Mouse (Mus musculus): ENCODE measurements at regions not wholly inside any gene's neighbourhood (a gene's known extent, or its start where the extent isn't known, plus 50 kb on each side); places are given as distances from the start of the nearest gene placed in this dataset.

DNA sequence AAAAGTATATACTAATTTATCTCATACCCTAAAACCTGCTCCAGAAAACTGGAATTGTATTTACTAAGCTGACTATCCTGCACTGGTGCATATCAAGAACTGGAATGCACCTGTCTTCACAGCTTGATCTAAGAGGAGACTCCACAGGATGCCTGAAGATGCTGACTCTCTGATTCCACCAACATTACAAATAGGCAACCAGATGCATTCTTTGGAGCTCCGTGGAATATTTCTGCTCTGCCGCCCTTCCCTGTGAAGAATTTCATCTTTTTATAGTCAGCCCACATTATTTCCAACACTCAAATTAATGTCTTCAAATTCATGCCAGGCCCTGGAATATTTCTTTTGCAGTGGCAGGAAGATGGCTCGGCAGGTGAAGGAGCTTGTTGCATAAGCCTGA is 148.7 kb upstream of the Pou3f3 start:
- H3K9ac ChIP-seq (ENCODE audit: low read length) = no peak overlapping the region
- ATAC-seq (replicated peaks; ENCODE audit: low FRiP score) (no peak), DNase-seq (ENCODE audit: low spot score) (no peak)
- H3K9me3 ChIP-seq (ENCODE audit: control insufficient read depth, low read length) = no peaks in the 10 kb centered on the region
- H3K4me2 ChIP-seq (ENCODE audit: low read depth, low read length, severe bottlenecking) = no peak overlapping the region
- H3K4me1 ChIP-seq (replicated peaks; ENCODE audit: control insufficient read depth, insufficient read depth, low read length) = peaks cover 11% of the 10 kb centered on the region
- 95% methylated on average over 3 of the region's 3 CpGs for WGBS
- no peaks in the 10 kb centered on the region for H3K27me3 ChIP-seq (ENCODE audit: control insufficient read depth, insufficient read depth, low read length)
- H3K4me3 ChIP-seq (ENCODE audit: low read depth, low read length) = no peak overlapping the region
- no peaks in the 10 kb centered on the region for H3K36me3 ChIP-seq (ENCODE audit: control insufficient read depth, insufficient read depth, low read length)
- no peak overlapping the region for H3K27ac ChIP-seq (ENCODE audit: low read depth, low read length)

DNA sequence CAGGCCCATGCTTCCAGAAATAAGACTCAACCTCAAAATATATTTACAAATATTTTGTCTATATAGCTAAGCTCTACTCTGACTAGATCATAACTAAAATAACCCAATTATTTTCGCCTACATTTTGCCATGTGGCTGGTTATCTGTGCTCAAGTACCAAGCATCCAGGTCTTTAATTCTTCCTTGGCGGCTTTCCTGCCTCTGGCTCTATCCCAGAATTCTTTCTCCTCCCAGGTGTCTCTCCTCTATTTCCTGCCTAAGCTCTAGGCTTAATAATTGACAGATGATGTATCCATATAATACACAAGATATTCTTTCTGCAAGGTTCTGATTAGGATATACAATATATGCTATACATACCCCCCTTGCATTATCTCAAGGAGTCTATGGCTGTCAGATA is 138.3 kb upstream of the Pou3f3 start:
- Histone ChIP-seq H3K27me3 (ENCODE audit: control insufficient read depth, insufficient read depth, low read length) (no peaks in the 10 kb centered on the region), H3K9me3 (ENCODE audit: control insufficient read depth, low read length) (no peaks in the 10 kb centered on the region), H3K4me1 (replicated peaks; ENCODE audit: control insufficient read depth, insufficient read depth, low read length) (no peaks in the 10 kb centered on the region), H3K27ac (ENCODE audit: low read depth, low read length) (no peak overlapping the region), H3K9ac (ENCODE audit: low read length) (no peak overlapping the region), H3K36me3 (ENCODE audit: control insufficient read depth, insufficient read depth, low read length) (no peaks in the 10 kb centered on the region), H3K4me2 (ENCODE audit: low read depth, low read length, severe bottlenecking) (no peak overlapping the region), H3K4me3 (ENCODE audit: low read depth, low read length) (no peak overlapping the region)
- ATAC-seq (replicated peaks; ENCODE audit: low FRiP score) (no peak), DNase-seq (ENCODE audit: low spot score) (no peak)
- WGBS = 90% methylated on average over 2 of the region's 2 CpGs

DNA sequence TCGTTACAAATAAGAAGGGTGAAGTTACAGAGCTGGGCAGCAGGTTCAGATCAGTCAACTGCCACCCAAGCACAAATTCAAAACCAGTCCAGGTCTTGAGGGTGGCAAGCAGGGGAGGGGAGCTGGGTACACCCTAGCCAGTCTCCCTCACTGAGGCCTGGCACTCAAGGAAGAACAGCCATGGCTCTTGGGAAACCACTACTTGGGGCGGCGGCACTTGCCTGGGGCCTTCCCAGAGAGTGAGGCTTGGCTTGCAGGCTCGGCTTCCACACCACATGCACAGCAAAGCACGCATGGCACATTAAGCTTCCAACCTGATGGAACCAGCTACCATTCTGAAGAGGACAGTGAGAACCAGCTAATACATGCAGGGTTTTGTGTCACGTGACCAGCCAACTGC is 127.9 kb upstream of the Pou3f3 start:
- WGBS = 87% methylated on average over 6 of the region's 6 CpGs

GRCm38 (mm10) chr1:42585191-42585590 is 110.4 kb upstream of the Pou3f3 start:
- H3K27me3 ChIP-seq (ENCODE audit: control insufficient read depth, insufficient read depth, low read length) = no peaks in the 10 kb centered on the region
- H3K9me3 ChIP-seq (ENCODE audit: control insufficient read depth, low read length) = no peaks in the 10 kb centered on the region; the same call in 1 of the 2 replicates
- 96% methylated on average over 3 of the region's 3 CpGs for WGBS
- ATAC-seq (replicated peaks; ENCODE audit: low FRiP score) (no peak), DNase-seq (ENCODE audit: low spot score) (no peak)
- no peak overlapping the region for H3K9ac ChIP-seq (ENCODE audit: low read length)
- no peaks in the 10 kb centered on the region for H3K36me3 ChIP-seq (ENCODE audit: control insufficient read depth, insufficient read depth, low read length)
- no peak overlapping the region for H3K4me3 ChIP-seq (ENCODE audit: low read depth, low read length)
- no peak overlapping the region for H3K27ac ChIP-seq (ENCODE audit: low read depth, low read length)
- H3K4me1 ChIP-seq (replicated peaks; ENCODE audit: control insufficient read depth, insufficient read depth, low read length) = no peaks in the 10 kb centered on the region
- H3K4me2 ChIP-seq (ENCODE audit: low read depth, low read length, severe bottlenecking) = no peak overlapping the region

More for the DNA sequence above, 127.9 kb upstream of the Pou3f3 start:
- DNase-seq (ENCODE audit: low spot score) (no peak), ATAC-seq (replicated peaks; ENCODE audit: low FRiP score) (no peak)
- no peak overlapping the region for H3K9ac ChIP-seq (ENCODE audit: low read length)
- no peaks in the 10 kb centered on the region for H3K4me1 ChIP-seq (replicated peaks; ENCODE audit: control insufficient read depth, insufficient read depth, low read length)
- no peaks in the 10 kb centered on the region for H3K27me3 ChIP-seq (ENCODE audit: control insufficient read depth, insufficient read depth, low read length)
- H3K36me3 ChIP-seq (ENCODE audit: control insufficient read depth, insufficient read depth, low read length) = no peaks in the 10 kb centered on the region
- H3K27ac ChIP-seq (ENCODE audit: low read depth, low read length) = no peak overlapping the region
- no peaks in the 10 kb centered on the region for H3K9me3 ChIP-seq (ENCODE audit: control insufficient read depth, low read length)
- no peak overlapping the region for H3K4me2 ChIP-seq (ENCODE audit: low read depth, low read length, severe bottlenecking)
- H3K4me3 ChIP-seq (ENCODE audit: low read depth, low read length) = no peak overlapping the region

DNA sequence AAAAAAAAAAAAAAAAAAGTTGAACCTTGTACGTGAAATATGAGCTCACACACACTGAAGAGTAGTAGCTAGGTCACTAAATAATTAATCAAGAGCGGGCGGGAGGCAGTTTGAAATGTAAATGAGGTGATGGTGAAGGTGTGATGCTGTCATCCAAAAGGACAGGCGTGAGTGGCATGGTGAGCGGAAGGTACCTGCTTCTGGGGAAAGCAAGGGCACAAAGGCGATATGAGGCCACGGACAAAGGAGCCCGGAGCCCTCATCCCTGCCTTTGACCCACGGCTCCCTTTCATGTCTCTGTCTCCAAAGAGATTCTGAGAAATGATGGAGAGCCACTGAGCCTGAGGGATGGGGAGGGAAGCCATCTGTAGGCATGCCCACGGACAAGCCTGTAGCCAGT is 107.1 kb upstream of the Pou3f3 start:
- H3K4me3 ChIP-seq (ENCODE audit: low read depth, low read length) = no peak overlapping the region
- no peaks in the 10 kb centered on the region for H3K27me3 ChIP-seq (ENCODE audit: control insufficient read depth, insufficient read depth, low read length)

GRCm38 (mm10) chr1:42589442-42589841 is 106.1 kb upstream of the Pou3f3 start:
- Histone ChIP-seq H3K27ac (ENCODE audit: low read depth, low read length) (no peak overlapping the region), H3K4me3 (ENCODE audit: low read depth, low read length) (no peak overlapping the region), H3K4me2 (ENCODE audit: low read depth, low read length, severe bottlenecking) (no peak overlapping the region), H3K27me3 (ENCODE audit: control insufficient read depth, insufficient read depth, low read length) (no peaks in the 10 kb centered on the region), H3K36me3 (ENCODE audit: control insufficient read depth, insufficient read depth, low read length) (no peaks in the 10 kb centered on the region), H3K4me1 (replicated peaks; ENCODE audit: control insufficient read depth, insufficient read depth, low read length) (no peaks in the 10 kb centered on the region), H3K9me3 (ENCODE audit: control insufficient read depth, low read length) (no peaks in the 10 kb centered on the region), H3K9ac (ENCODE audit: low read length) (no peak overlapping the region)
- DNase-seq (ENCODE audit: low spot score) (no peak), ATAC-seq (replicated peaks; ENCODE audit: low FRiP score) (no peak)
- WGBS = 52% methylated on average over 7 of the region's 7 CpGs

More for the DNA sequence above, 107.1 kb upstream of the Pou3f3 start:
- H3K4me2 ChIP-seq (ENCODE audit: low read depth, low read length, severe bottlenecking) = no peak overlapping the region
- no peaks in the 10 kb centered on the region; the same call in 1 of the 2 replicates for H3K9me3 ChIP-seq (ENCODE audit: control insufficient read depth, low read length)
- no peak overlapping the region for H3K27ac ChIP-seq (ENCODE audit: low read depth, low read length)
- H3K36me3 ChIP-seq (ENCODE audit: control insufficient read depth, insufficient read depth, low read length) = no peaks in the 10 kb centered on the region
- H3K4me1 ChIP-seq (replicated peaks; ENCODE audit: control insufficient read depth, insufficient read depth, low read length) = no peaks in the 10 kb centered on the region
- WGBS = 48% methylated on average over 10 of the region's 10 CpGs
- ATAC-seq (replicated peaks; ENCODE audit: low FRiP score) = no peak
- no peak overlapping the region for H3K9ac ChIP-seq (ENCODE audit: low read length)
- no peak for DNase-seq (ENCODE audit: low spot score)

GRCm38 (mm10) chr1:42591855-42592254 is 103.7 kb upstream of the Pou3f3 start:
- 86% methylated on average over 1 of the region's 1 CpGs for WGBS
- ATAC-seq (replicated peaks; ENCODE audit: low FRiP score) = no peak

DNA sequence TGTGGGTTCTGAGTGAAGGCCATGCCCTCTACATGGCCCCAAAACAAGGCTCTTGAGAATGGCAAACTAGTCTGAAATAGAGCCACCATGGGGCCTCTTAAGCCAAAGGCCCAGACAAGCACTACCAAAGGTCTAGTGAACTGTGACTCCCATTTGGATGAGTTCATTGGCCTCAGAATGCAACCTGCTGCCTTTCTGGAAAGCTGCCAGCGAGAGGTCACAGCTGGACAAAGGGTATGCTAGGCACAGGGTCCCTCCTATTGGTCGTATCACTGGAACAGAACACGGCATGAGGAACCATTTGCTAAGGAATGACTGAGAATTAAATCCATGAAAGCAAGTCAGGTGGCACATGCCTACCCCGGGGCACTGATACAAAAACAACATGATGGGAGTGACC is 98.5 kb upstream of the Pou3f3 start:
- ATAC-seq (replicated peaks; ENCODE audit: low FRiP score) = no peak
- H3K4me1 ChIP-seq (replicated peaks; ENCODE audit: control insufficient read depth, insufficient read depth, low read length) = no peaks in the 10 kb centered on the region
- no peaks in the 10 kb centered on the region for H3K27me3 ChIP-seq (ENCODE audit: control insufficient read depth, insufficient read depth, low read length)
- 67% methylated on average over 4 of the region's 4 CpGs for WGBS
- H3K27ac ChIP-seq (ENCODE audit: low read depth, low read length) = no peak overlapping the region
- no peak for DNase-seq (ENCODE audit: low spot score)
- no peaks in the 10 kb centered on the region for H3K36me3 ChIP-seq (ENCODE audit: control insufficient read depth, insufficient read depth, low read length)
- no peaks in the 10 kb centered on the region for H3K9me3 ChIP-seq (ENCODE audit: control insufficient read depth, low read length)
- no peak overlapping the region for H3K4me3 ChIP-seq (ENCODE audit: low read depth, low read length)
- H3K4me2 ChIP-seq (ENCODE audit: low read depth, low read length, severe bottlenecking) = no peak overlapping the region
- H3K9ac ChIP-seq (ENCODE audit: low read length) = no peak overlapping the region

More at GRCm38 (mm10) chr1:42591855-42592254, 103.7 kb upstream of the Pou3f3 start:
- Histone ChIP-seq H3K4me3 (ENCODE audit: low read depth, low read length) (no peak overlapping the region), H3K9ac (ENCODE audit: low read length) (no peak overlapping the region), H3K27ac (ENCODE audit: low read depth, low read length) (no peak overlapping the region), H3K4me1 (replicated peaks; ENCODE audit: control insufficient read depth, insufficient read depth, low read length) (no peaks in the 10 kb centered on the region), H3K36me3 (ENCODE audit: control insufficient read depth, insufficient read depth, low read length) (no peaks in the 10 kb centered on the region), H3K9me3 (ENCODE audit: control insufficient read depth, low read length) (no peaks in the 10 kb centered on the region), H3K27me3 (ENCODE audit: control insufficient read depth, insufficient read depth, low read length) (no peaks in the 10 kb centered on the region), H3K4me2 (ENCODE audit: low read depth, low read length, severe bottlenecking) (no peak overlapping the region)
- no peak for DNase-seq (ENCODE audit: low spot score)

GRCm38 (mm10) chr1:42599238-42599637 is 96.3 kb upstream of the Pou3f3 start:
- Histone ChIP-seq H3K9me3 (ENCODE audit: control insufficient read depth, low read length) (no peaks in the 10 kb centered on the region), H3K4me3 (ENCODE audit: low read depth, low read length) (no peak overlapping the region), H3K36me3 (ENCODE audit: control insufficient read depth, insufficient read depth, low read length) (no peaks in the 10 kb centered on the region), H3K4me2 (ENCODE audit: low read depth, low read length, severe bottlenecking) (no peak overlapping the region), H3K4me1 (replicated peaks; ENCODE audit: control insufficient read depth, insufficient read depth, low read length) (no peaks in the 10 kb centered on the region), H3K9ac (ENCODE audit: low read length) (no peak overlapping the region), H3K27ac (ENCODE audit: low read depth, low read length) (no peak overlapping the region), H3K27me3 (ENCODE audit: control insufficient read depth, insufficient read depth, low read length) (no peaks in the 10 kb centered on the region)
- WGBS = 89% methylated on average over 6 of the region's 6 CpGs
- no peak for DNase-seq (ENCODE audit: low spot score)
- ATAC-seq (replicated peaks; ENCODE audit: low FRiP score) = no peak
